Mouse (Mus musculus): Measurements from ENCODE around the gene Marc1. TPM values are rescaled to one million over a fixed set of nuclear protein-coding genes. Genes with fewer than 3 reads are reported as not detected.

The Marc1 gene
- polyA plus RNA-seq, 1 experiment from 2014 or later: 42.6 TPM

DNA sequence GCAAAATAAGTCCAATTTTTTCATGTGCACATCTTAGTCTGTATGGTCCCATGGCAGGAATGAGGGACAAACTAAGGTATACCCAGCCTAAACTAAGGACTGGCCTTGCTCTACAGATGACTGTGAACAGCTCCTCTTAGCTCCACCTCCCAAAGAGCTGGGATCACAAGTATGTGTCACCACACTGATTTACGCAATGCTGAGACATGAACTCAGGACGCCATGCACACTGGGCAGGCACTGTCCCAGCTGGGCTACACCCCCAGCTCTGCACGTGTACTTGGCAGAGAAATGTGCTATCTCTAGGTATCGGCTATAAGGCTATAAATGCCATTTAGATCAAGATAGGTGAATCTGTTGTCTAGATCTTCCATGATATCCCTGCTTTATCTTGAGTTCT lies 49.1 kb downstream of the Marc1 start:
- Histone ChIP-seq H3K9ac (ENCODE audit: low read depth, low read length) (no peak overlapping the region), H3K36me3 (ENCODE audit: control insufficient read depth, insufficient read depth) (no peaks in the 10 kb centered on the region), H3K9me3 (replicated peaks; ENCODE audit: control insufficient read depth, low read length) (no peaks in the 10 kb centered on the region), H3K27me3 (ENCODE audit: control insufficient read depth, insufficient read depth, low read depth, low read length) (no peaks in the 10 kb centered on the region), H3K27ac (ENCODE audit: low read length) (no peak overlapping the region), H3K4me2 (ENCODE audit: low read depth, low read length) (no peak overlapping the region), H3K4me1 (ENCODE audit: control insufficient read depth, low read depth, low read length) (no peaks in the 10 kb centered on the region), H3K4me3 (ENCODE audit: low read depth, low read length) (no peak overlapping the region)
- WGBS (ENCODE audit: insufficient replicate concordance): 45% methylated on average over 4 of the region's 4 CpGs
- no peak for ATAC-seq (ENCODE audit: low read depth)

- Histone ChIP-seq H3K4me1 (ENCODE audit: control insufficient read depth, low read depth, low read length) (no peaks in the 10 kb centered on the region), H3K4me2 (ENCODE audit: low read depth, low read length) (no peak overlapping the region), H3K36me3 (ENCODE audit: control insufficient read depth, insufficient read depth) (no peaks in the 10 kb centered on the region), H3K9ac (ENCODE audit: low read depth, low read length) (no peak overlapping the region), H3K4me3 (ENCODE audit: low read depth, low read length) (no peak overlapping the region), H3K27me3 (ENCODE audit: control insufficient read depth, insufficient read depth, low read depth, low read length) (no peaks in the 10 kb centered on the region), H3K27ac (ENCODE audit: low read length) (no peak overlapping the region), H3K9me3 (replicated peaks; ENCODE audit: control insufficient read depth, low read length) (no peaks in the 10 kb centered on the region)
- ATAC-seq (ENCODE audit: low read depth): no peak
- WGBS (ENCODE audit: insufficient replicate concordance): 70% methylated on average over 5 of the region's 5 CpGs
Observed at GRCm38 (mm10) chr1:184752671-184753070, 58.4 kb downstream of the Marc1 start.

GRCm38 (mm10) chr1:184750114-184750664 lies 60.9 kb downstream of the Marc1 start:
- H3K27me3 ChIP-seq (ENCODE audit: control insufficient read depth, insufficient read depth, low read depth, low read length): 0 out of 2 replicates have a peak, but pooled peaks cover 2% of the 10 kb centered on the region
- 51% methylated on average over 11 of the region's 11 CpGs for WGBS (ENCODE audit: insufficient replicate concordance)
- no peak overlapping the region for H3K4me3 ChIP-seq (ENCODE audit: low read depth, low read length)
- H3K4me2 ChIP-seq (ENCODE audit: low read depth, low read length): no peak overlapping the region
- no peaks in the 10 kb centered on the region for H3K36me3 ChIP-seq (ENCODE audit: control insufficient read depth, insufficient read depth)
- no peaks in the 10 kb centered on the region for H3K9me3 ChIP-seq (replicated peaks; ENCODE audit: control insufficient read depth, low read length)
- H3K27ac ChIP-seq (ENCODE audit: low read length): no peak overlapping the region
- no peaks in the 10 kb centered on the region for H3K4me1 ChIP-seq (ENCODE audit: control insufficient read depth, low read depth, low read length)
- no peak for ATAC-seq (ENCODE audit: low read depth)
- H3K9ac ChIP-seq (ENCODE audit: low read depth, low read length): no peak overlapping the region

- H3K27ac ChIP-seq (ENCODE audit: low read length): no peak overlapping the region
- WGBS (ENCODE audit: insufficient replicate concordance): 46% methylated on average over 14 of the region's 14 CpGs
- no peaks in the 10 kb centered on the region for H3K4me1 ChIP-seq (ENCODE audit: control insufficient read depth, low read depth, low read length)
- H3K9me3 ChIP-seq (replicated peaks; ENCODE audit: control insufficient read depth, low read length): no peaks in the 10 kb centered on the region
- no peak overlapping the region for H3K4me2 ChIP-seq (ENCODE audit: low read depth, low read length)
- H3K9ac ChIP-seq (ENCODE audit: low read depth, low read length): no peak overlapping the region
- 0 out of 2 replicates have a peak, but pooled peaks cover 2% of the 10 kb centered on the region for H3K27me3 ChIP-seq (ENCODE audit: control insufficient read depth, insufficient read depth, low read depth, low read length)
- H3K36me3 ChIP-seq (ENCODE audit: control insufficient read depth, insufficient read depth): no peaks in the 10 kb centered on the region
- no peak for ATAC-seq (ENCODE audit: low read depth)
- no peak overlapping the region for H3K4me3 ChIP-seq (ENCODE audit: low read depth, low read length)
Observed at GRCm38 (mm10) chr1:184748692-184749152, 62.4 kb downstream of the Marc1 start.

DNA sequence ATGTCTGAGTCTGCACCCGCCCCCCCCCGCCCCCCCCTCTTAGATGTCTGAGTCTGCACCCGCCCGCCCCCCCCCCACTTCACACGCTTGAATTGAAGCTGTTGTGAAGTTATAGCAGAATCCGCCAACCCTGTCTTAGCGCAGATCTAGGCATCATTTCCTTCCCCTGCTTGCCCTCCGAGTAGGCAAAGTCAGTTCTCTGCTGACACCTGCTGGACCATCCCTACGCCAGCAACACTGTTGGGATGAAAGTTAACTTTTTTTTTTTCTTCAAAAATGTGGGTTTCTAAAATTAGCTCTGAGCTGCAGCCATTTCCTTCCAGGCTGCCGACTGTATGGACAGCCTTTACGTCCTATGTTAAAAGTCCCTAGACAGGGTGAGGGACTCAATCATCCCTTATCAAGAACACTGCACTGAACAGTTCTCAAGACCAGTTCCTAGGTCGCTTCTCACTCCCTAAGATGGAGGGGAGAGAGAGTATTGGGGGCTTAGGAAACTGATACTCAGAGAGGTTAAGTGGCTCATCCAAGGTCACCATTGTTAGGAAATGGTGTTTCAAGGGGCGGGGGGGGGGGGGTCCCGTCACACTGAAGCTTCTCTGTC lies 73.1 kb downstream of the Marc1 start:
- Histone ChIP-seq H3K36me3 (ENCODE audit: control insufficient read depth, insufficient read depth) (no peaks in the 10 kb centered on the region), H3K9me3 (replicated peaks; ENCODE audit: control insufficient read depth, low read length) (no peaks in the 10 kb centered on the region), H3K4me1 (ENCODE audit: control insufficient read depth, low read depth, low read length) (peaks cover 4% of the 10 kb centered on the region), H3K4me2 (ENCODE audit: low read depth, low read length) (no peak overlapping the region), H3K9ac (ENCODE audit: low read depth, low read length) (no peak overlapping the region), H3K27ac (ENCODE audit: low read length) (no peak overlapping the region), H3K27me3 (ENCODE audit: control insufficient read depth, insufficient read depth, low read depth, low read length) (peaks cover 51% of the 10 kb centered on the region), H3K4me3 (ENCODE audit: low read depth, low read length) (no peak overlapping the region)
- ATAC-seq (ENCODE audit: low read depth): no peak
- WGBS (ENCODE audit: insufficient replicate concordance): 3% methylated on average over 14 of the region's 14 CpGs

DNA sequence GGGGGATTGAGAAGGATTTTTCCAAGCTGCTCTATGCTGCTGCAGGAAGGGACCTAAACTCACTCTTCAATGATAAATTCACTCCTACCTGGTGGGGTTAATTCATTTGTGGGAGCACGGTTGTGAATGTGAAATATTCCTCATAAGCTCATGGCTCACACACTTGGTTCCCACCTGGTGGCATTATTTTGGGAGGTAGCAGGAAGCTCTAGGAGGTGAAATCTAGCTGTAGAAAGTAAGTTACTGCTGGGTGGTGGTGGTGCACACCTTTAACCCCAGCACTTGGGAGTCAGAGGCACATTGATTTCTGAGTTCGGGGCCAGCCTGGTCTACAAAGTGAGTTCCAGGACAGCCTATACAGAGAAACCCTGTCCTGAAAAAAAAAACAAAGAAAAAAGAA lies 73.9 kb downstream of the Marc1 start:
- WGBS (ENCODE audit: insufficient replicate concordance): 23% methylated on average over 2 of the region's 2 CpGs
- no peak overlapping the region for H3K27ac ChIP-seq (ENCODE audit: low read length)

More for the DNA sequence above, 73.9 kb downstream of the Marc1 start:
- Histone ChIP-seq H3K4me2 (ENCODE audit: low read depth, low read length) (no peak overlapping the region), H3K9me3 (replicated peaks; ENCODE audit: control insufficient read depth, low read length) (no peaks in the 10 kb centered on the region), H3K27me3 (ENCODE audit: control insufficient read depth, insufficient read depth, low read depth, low read length) (peaks cover 58% of the 10 kb centered on the region), H3K4me1 (ENCODE audit: control insufficient read depth, low read depth, low read length) (peaks cover 9% of the 10 kb centered on the region), H3K4me3 (ENCODE audit: low read depth, low read length) (no peak overlapping the region), H3K36me3 (ENCODE audit: control insufficient read depth, insufficient read depth) (no peaks in the 10 kb centered on the region), H3K9ac (ENCODE audit: low read depth, low read length) (no peak overlapping the region)
- no peak for ATAC-seq (ENCODE audit: low read depth)

MicroRNAs within 50 kb of the gene (microRNA counts, 519-probe panel; counts per million panel counts)
- microRNA mmu-miR-1981: 3,077 counts per million, percentile 84 among the panel's probes with 10 or more counts

Small RNA genes within 50 kb of the gene (microRNA-seq; reads per million reads assigned to microRNA genes)
- gene Mir1981: 299 reads per million, percentile 64 among the genes with 10 or more reads in this experiment

Other genes with a start within 250 kb of the Marc1 start
- gene Hlx, start 78.7 kb downstream of the Marc1 start, polyA plus RNA-seq (2015; fragmentation: Nextera tagmentation; extraction: Ambion mirVana): 5.1 and 6.5 TPM in 2 replicates
- 222 and 226 TPM in 2 replicates for gene Marc2, start 35.1 kb upstream of the Marc1 start, polyA plus RNA-seq (2015; fragmentation: Nextera tagmentation; extraction: Ambion mirVana)
- 1.9 and 2.0 TPM in 2 replicates for gene C130074G19Rik, start 71.9 kb upstream of the Marc1 start, polyA plus RNA-seq (2015; fragmentation: Nextera tagmentation; extraction: Ambion mirVana)
- 0.09 and 0.22 TPM in 2 replicates for gene Mark1, start 188.3 kb upstream of the Marc1 start, polyA plus RNA-seq (2015; fragmentation: Nextera tagmentation; extraction: Ambion mirVana)

All from liver, embryonic 16.5 days (tissue).